Mouse (Mus musculus): Measurements from ENCODE around the gene Lrig3. TPM values are rescaled to one million over a fixed set of nuclear protein-coding genes. Genes with fewer than 3 reads are reported as not detected.
A peak's percentile ranks its signal among the peaks of the same experiment; 100 is the strongest.

The Lrig3 gene
- polyA plus RNA-seq, 1 experiment from 2014 or later, result 1.2 TPM

DNA sequence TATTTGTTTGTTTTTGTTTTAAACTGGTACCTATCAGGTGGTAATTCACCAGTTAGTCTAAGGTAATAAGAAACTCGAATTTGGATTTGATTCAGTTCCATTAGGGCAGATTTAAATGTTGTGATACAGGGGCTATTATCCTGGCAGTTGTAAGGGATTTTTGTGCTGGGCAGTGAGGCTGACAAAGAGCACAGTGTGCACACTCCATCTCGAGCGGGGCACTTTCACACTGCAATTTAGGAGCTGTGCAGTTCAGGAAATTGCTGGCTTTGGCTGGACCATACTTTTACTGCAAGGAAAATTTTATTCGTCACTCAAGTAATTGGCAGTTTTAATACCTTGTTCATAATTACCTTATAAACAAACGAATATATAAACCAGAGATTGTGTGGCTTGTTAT, 24.4 kb downstream of the Lrig3 start:
- 70% methylated on average over 5 of the region's 5 CpGs for WGBS
- no peak overlapping the region for H3K4me3 ChIP-seq (ENCODE audit: low read length)
- H3K36me3 ChIP-seq (ENCODE audit: control insufficient read depth, insufficient read depth), result no peaks in the 10 kb centered on the region
- no peaks in the 10 kb centered on the region for H3K4me1 ChIP-seq (ENCODE audit: control insufficient read depth, insufficient read depth, low read length)
- H3K27me3 ChIP-seq (ENCODE audit: control insufficient read depth, insufficient read depth, low read length), result no peaks in the 10 kb centered on the region
- no peaks in the 10 kb centered on the region for H3K9me3 ChIP-seq (replicated peaks; ENCODE audit: control insufficient read depth, low read length)
- no peak overlapping the region for H3K4me2 ChIP-seq (ENCODE audit: low read depth, low read length)
- no peak overlapping the region for H3K9ac ChIP-seq (ENCODE audit: low read length)
- no peak overlapping the region for H3K27ac ChIP-seq (ENCODE audit: low read length)
- no peak for ATAC-seq (replicated peaks; ENCODE audit: extremely low read depth, insufficient read depth, low FRiP score)

DNA sequence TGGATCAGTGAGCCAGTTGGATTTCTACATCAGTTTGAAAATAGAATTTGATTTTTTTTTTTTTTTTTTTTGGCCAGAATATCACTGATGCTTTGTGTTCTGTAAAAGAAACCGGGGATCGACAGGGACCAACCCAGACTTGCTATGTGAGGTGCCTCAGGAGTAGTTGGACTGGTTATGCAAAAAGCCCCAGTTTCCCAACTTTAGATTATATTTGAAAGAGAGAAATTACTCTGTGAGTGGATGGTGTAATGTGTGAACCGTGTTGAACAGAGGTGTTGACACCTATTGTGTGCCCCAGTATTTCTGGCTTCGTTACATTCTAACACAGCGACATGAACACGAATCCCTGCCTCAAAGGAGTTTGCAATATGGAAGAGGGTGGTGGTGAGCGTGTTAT, 25.9 kb downstream of the Lrig3 start:
- H3K27me3 ChIP-seq (ENCODE audit: control insufficient read depth, insufficient read depth, low read length), result no peaks in the 10 kb centered on the region
- H3K27ac ChIP-seq (ENCODE audit: low read length), result no peak overlapping the region
- H3K9me3 ChIP-seq (replicated peaks; ENCODE audit: control insufficient read depth, low read length), result no peaks in the 10 kb centered on the region
- H3K9ac ChIP-seq (ENCODE audit: low read length), result no peak overlapping the region
- 79% methylated on average over 7 of the region's 7 CpGs for WGBS
- H3K4me2 ChIP-seq (ENCODE audit: low read depth, low read length), result no peak overlapping the region
- H3K4me3 ChIP-seq (ENCODE audit: low read length), result no peak overlapping the region
- no peaks in the 10 kb centered on the region for H3K4me1 ChIP-seq (ENCODE audit: control insufficient read depth, insufficient read depth, low read length)
- ATAC-seq (replicated peaks; ENCODE audit: extremely low read depth, insufficient read depth, low FRiP score), result no peak
- no peaks in the 10 kb centered on the region for H3K36me3 ChIP-seq (ENCODE audit: control insufficient read depth, insufficient read depth)

DNA sequence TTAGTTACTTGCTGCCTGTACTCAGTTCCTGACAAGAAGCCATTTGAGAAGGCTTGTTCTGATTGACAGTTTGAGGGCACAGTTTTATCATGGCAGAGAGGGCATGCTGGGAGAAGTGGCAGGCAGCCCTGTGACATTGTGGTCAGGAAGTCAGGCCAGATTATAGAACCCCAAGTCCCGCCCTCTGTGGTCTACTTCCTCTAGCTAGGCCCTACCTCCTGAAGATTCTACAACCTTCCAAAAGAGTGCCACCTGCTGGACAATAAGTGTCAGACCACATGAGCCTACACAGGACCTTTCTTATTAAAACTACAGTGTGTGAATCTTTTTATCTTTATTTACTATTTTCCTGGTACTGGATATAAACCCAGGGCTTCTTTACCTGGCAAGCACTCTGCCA, 28.9 kb downstream of the Lrig3 start:
- 66% methylated on average over 1 of the region's 1 CpGs for WGBS
- peak; percentile 45; the same call in 1 of the 2 replicates for ATAC-seq (replicated peaks; ENCODE audit: extremely low read depth, insufficient read depth, low FRiP score)
- H3K9me3 ChIP-seq (replicated peaks; ENCODE audit: control insufficient read depth, low read length), result no peaks in the 10 kb centered on the region

DNA sequence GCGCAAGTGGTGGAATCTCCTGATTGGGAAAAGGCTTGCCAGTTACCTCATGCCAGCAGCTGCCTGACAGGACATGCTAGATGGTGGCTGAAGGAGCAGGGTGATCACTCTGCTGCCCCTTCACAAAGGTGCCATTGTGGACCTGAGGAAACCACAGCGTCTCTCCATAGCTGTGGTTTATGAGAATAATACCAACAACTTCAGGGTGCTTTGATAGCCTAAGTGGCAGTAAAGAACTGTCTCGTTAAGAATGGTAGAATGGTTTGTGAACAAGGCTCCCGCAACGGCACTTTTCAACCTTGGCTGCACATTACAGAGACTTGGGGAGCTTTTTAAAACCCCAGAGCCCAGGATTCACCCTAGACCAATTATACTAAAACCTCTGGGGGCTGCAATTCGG, 29.7 kb downstream of the Lrig3 start:
- Histone ChIP-seq H3K4me2 (ENCODE audit: low read depth, low read length) (no peak overlapping the region), H3K4me3 (ENCODE audit: low read length) (no peak overlapping the region), H3K27me3 (ENCODE audit: control insufficient read depth, insufficient read depth, low read length) (no peaks in the 10 kb centered on the region), H3K36me3 (ENCODE audit: control insufficient read depth, insufficient read depth) (no peaks in the 10 kb centered on the region), H3K27ac (ENCODE audit: low read length) (no peak overlapping the region), H3K9ac (ENCODE audit: low read length) (no peak overlapping the region), H3K4me1 (ENCODE audit: control insufficient read depth, insufficient read depth, low read length) (no peaks in the 10 kb centered on the region), H3K9me3 (replicated peaks; ENCODE audit: control insufficient read depth, low read length) (no peaks in the 10 kb centered on the region)
- 84% methylated on average over 6 of the region's 6 CpGs for WGBS
- no peak for ATAC-seq (replicated peaks; ENCODE audit: extremely low read depth, insufficient read depth, low FRiP score)

More for the DNA sequence above, 28.9 kb downstream of the Lrig3 start:
- H3K9ac ChIP-seq (ENCODE audit: low read length), result no peak overlapping the region
- H3K27ac ChIP-seq (ENCODE audit: low read length), result no peak overlapping the region
- no peaks in the 10 kb centered on the region for H3K27me3 ChIP-seq (ENCODE audit: control insufficient read depth, insufficient read depth, low read length)
- no peak overlapping the region for H3K4me3 ChIP-seq (ENCODE audit: low read length)
- H3K4me2 ChIP-seq (ENCODE audit: low read depth, low read length), result no peak overlapping the region
- no peaks in the 10 kb centered on the region for H3K4me1 ChIP-seq (ENCODE audit: control insufficient read depth, insufficient read depth, low read length)
- no peaks in the 10 kb centered on the region for H3K36me3 ChIP-seq (ENCODE audit: control insufficient read depth, insufficient read depth)

DNA sequence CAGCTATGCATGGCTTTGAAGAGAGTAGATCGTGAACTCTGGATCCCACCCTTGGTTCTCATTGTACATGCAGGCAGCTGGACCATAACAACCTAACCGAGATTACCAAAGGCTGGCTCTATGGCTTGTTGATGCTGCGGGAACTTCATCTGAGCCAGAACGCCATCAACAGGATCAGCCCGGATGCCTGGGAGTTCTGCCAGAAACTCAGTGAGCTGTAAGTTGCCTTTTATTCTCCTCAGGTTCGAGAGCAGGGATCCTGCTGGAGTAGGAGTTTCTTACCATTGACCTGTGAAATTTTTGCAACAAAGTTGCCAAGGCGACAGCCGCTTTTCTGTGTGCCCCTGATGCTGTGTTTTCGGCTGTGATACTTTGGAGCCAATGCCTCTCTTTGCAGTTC, 31.0 kb downstream of the Lrig3 start:
- no peak for ATAC-seq (replicated peaks; ENCODE audit: extremely low read depth, insufficient read depth, low FRiP score)
- no peaks in the 10 kb centered on the region for H3K27me3 ChIP-seq (ENCODE audit: control insufficient read depth, insufficient read depth, low read length)
- 71% methylated on average over 9 of the region's 9 CpGs for WGBS
- no peaks in the 10 kb centered on the region for H3K4me1 ChIP-seq (ENCODE audit: control insufficient read depth, insufficient read depth, low read length)
- H3K4me3 ChIP-seq (ENCODE audit: low read length), result no peak overlapping the region
- no peaks in the 10 kb centered on the region for H3K36me3 ChIP-seq (ENCODE audit: control insufficient read depth, insufficient read depth)
- no peak overlapping the region for H3K27ac ChIP-seq (ENCODE audit: low read length)
- H3K9me3 ChIP-seq (replicated peaks; ENCODE audit: control insufficient read depth, low read length), result no peaks in the 10 kb centered on the region
- H3K4me2 ChIP-seq (ENCODE audit: low read depth, low read length), result no peak overlapping the region
- H3K9ac ChIP-seq (ENCODE audit: low read length), result no peak overlapping the region

DNA sequence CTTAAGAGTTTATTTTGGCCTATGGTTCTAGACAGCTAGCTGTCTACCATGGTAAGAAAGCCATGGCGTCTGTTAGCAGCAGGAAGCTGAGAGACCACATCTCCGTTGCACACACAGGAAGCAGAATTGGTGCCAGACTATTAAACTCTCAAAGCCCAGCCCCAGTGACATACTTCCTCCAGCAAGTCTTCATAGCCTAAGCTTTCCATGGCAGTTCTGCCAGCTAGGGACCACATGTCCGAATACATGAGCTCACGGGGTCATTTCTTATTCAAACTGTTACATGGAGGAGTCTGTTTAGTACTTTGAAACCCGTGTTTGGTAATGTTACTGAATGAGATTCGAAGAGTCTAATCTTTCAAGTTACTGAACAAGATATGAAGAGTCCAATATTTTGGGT, 33.6 kb downstream of the Lrig3 start:
- Histone ChIP-seq H3K9ac (ENCODE audit: low read length) (no peak overlapping the region), H3K27ac (ENCODE audit: low read length) (no peak overlapping the region), H3K9me3 (replicated peaks; ENCODE audit: control insufficient read depth, low read length) (no peaks in the 10 kb centered on the region), H3K4me3 (ENCODE audit: low read length) (no peak overlapping the region), H3K36me3 (ENCODE audit: control insufficient read depth, insufficient read depth) (no peaks in the 10 kb centered on the region; the same call in 1 of the 2 replicates), H3K4me1 (ENCODE audit: control insufficient read depth, insufficient read depth, low read length) (no peaks in the 10 kb centered on the region), H3K4me2 (ENCODE audit: low read depth, low read length) (no peak overlapping the region), H3K27me3 (ENCODE audit: control insufficient read depth, insufficient read depth, low read length) (no peaks in the 10 kb centered on the region)
- ATAC-seq (replicated peaks; ENCODE audit: extremely low read depth, insufficient read depth, low FRiP score), result no peak
- 86% methylated on average over 6 of the region's 6 CpGs for WGBS

DNA sequence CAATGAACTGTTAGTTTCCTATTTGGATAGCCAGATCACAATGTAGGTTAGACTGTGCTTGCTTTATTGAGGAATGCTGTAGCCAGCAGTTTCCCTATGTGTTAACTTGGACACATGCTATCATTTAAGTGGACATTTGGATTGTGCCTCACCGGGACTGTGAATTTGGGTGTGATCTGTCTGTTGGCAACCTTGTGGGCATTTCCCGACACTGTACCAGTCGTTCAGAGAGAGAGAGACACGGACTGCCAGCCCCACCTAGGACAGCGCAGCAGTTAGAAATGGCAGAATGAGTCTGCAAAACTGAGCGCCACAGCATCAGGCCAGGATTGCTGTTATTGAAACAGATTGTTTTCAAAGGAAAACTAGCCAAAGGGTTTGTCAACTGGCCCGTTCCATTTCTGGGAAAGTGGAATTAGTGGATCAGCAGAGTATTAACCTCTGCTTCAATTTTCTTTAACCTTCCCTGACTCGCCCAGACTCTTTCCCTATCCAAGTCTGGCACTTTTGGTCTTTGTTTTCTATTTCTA, 35.0 kb downstream of the Lrig3 start:
- H3K4me3 ChIP-seq (ENCODE audit: low read length), result no peak overlapping the region
- WGBS, result 83% methylated on average over 8 of the region's 8 CpGs
- H3K4me1 ChIP-seq (ENCODE audit: control insufficient read depth, insufficient read depth, low read length), result no peaks in the 10 kb centered on the region
- H3K4me2 ChIP-seq (ENCODE audit: low read depth, low read length), result no peak overlapping the region
- no peak overlapping the region for H3K9ac ChIP-seq (ENCODE audit: low read length)
- no peak for ATAC-seq (replicated peaks; ENCODE audit: extremely low read depth, insufficient read depth, low FRiP score)
- H3K27me3 ChIP-seq (ENCODE audit: control insufficient read depth, insufficient read depth, low read length), result no peaks in the 10 kb centered on the region
- no peaks in the 10 kb centered on the region for H3K9me3 ChIP-seq (replicated peaks; ENCODE audit: control insufficient read depth, low read length)
- no peak overlapping the region for H3K27ac ChIP-seq (ENCODE audit: low read length)
- no peaks in the 10 kb centered on the region; the same call in 1 of the 2 replicates for H3K36me3 ChIP-seq (ENCODE audit: control insufficient read depth, insufficient read depth)

DNA sequence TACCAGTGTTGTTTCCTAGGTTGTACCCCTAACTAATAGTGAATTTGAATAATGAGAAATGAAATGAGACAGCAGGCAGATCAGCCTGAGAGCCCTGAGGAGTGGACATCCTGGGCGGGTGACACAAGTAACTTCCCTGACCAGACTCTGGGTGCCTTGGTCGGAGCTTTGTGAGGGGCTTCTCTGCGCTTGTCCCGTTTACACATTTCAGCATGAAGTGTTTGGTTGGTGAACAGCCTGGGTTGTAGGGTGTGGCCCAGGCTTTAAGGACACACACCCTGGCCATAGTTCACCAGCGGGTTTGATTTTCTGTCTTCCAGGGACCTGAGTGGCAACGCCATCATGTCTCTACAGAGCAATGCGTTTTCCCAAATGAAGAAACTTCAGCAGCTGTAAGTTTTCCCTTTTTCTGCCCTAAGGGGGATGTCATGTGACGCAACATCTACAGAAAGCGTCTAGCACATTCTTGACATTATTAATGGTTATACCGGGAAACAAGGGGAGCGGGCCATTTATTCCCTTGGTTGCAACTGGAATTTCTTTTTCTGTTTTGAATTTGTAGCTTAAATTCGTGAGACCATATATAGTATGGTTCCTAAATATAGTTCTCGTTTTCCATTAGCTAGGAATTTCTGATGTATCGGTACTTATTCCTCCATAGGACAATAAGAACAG, 36.2 kb downstream of the Lrig3 start:
- WGBS, result 81% methylated on average over 14 of the region's 14 CpGs
- H3K27ac ChIP-seq (ENCODE audit: low read length), result no peak overlapping the region
- H3K27me3 ChIP-seq (ENCODE audit: control insufficient read depth, insufficient read depth, low read length), result no peaks in the 10 kb centered on the region
- peaks cover 3% of the 10 kb centered on the region; the same call in 1 of the 2 replicates for H3K36me3 ChIP-seq (ENCODE audit: control insufficient read depth, insufficient read depth)
- H3K9me3 ChIP-seq (replicated peaks; ENCODE audit: control insufficient read depth, low read length), result no peaks in the 10 kb centered on the region
- no peaks in the 10 kb centered on the region for H3K4me1 ChIP-seq (ENCODE audit: control insufficient read depth, insufficient read depth, low read length)
- ATAC-seq (replicated peaks; ENCODE audit: extremely low read depth, insufficient read depth, low FRiP score), result no peak
- no peak overlapping the region for H3K4me2 ChIP-seq (ENCODE audit: low read depth, low read length)
- H3K4me3 ChIP-seq (ENCODE audit: low read length), result no peak overlapping the region
- H3K9ac ChIP-seq (ENCODE audit: low read length), result no peak overlapping the region

DNA sequence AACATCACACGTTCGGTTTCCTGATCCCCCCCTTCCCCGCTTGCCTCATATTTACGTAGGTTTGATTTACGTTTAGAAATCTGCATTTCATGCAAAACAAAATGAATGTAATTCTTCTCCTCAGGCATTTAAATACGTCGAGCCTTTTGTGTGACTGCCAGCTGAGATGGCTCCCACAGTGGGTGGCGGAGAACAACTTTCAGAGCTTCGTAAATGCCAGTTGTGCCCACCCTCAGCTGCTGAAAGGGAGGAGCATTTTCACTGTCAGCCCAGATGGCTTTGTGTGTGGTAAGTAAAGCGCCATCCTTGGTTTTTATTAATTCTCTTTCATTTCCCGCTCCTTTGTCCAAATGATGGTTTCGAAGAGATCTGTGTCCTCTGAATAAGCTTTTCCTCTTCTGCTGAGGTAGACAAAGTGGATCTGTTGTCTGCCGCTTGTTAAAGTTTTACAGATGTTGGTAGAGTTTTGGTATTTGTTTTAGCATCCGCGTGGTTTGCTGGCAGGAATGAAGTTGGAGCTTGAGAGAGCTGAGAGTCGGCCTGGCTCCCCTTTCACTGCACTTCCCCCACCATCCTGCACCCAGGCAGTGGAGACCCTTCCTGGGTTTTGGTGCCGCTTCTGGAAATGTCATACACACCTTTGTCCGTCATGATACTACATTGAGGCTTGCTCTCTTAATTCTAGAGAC, 37.0 kb downstream of the Lrig3 start:
- Histone ChIP-seq H3K36me3 (ENCODE audit: control insufficient read depth, insufficient read depth) (peaks cover 6% of the 10 kb centered on the region), H3K9me3 (replicated peaks; ENCODE audit: control insufficient read depth, low read length) (no peaks in the 10 kb centered on the region), H3K9ac (ENCODE audit: low read length) (no peak overlapping the region), H3K4me2 (ENCODE audit: low read depth, low read length) (no peak overlapping the region), H3K4me1 (ENCODE audit: control insufficient read depth, insufficient read depth, low read length) (no peaks in the 10 kb centered on the region), H3K27me3 (ENCODE audit: control insufficient read depth, insufficient read depth, low read length) (no peaks in the 10 kb centered on the region), H3K4me3 (ENCODE audit: low read length) (no peak overlapping the region), H3K27ac (ENCODE audit: low read length) (no peak overlapping the region)
- 78% methylated on average over 18 of the region's 18 CpGs for WGBS
- no peak for ATAC-seq (replicated peaks; ENCODE audit: extremely low read depth, insufficient read depth, low FRiP score)
